Mouse (Mus musculus) MEL (cell line): ENCODE data around the gene Ccdc106. TPM values are rescaled to one million over a fixed set of nuclear protein-coding genes. Genes with fewer than 3 reads are reported as not detected.
A peak's percentile ranks its signal among the peaks of the same experiment; 100 is the strongest.

Experiments used
- DNase-seq: peaks from one replicate; pipeline ENCODE4 v3.0.0; 2011; ENCODE audit warnings: low read depth, low spot score
- H3K27ac ChIP-seq: 2 replicates; pipeline ENCODE4 v1.5.1; 2012; ENCODE audit warnings: low read depth, mild to moderate bottlenecking, control low read depth, low read length, moderate library complexity; ENCODE audit not compliant: control insufficient read depth
- H3K27me3 ChIP-seq, 2 experiments: fragments of 150-350 bp in 1 of 2; sonication (generic) in 1 of 2; 2 replicates each; pipeline ENCODE4 v1.6.1; 2012; ENCODE audit warnings: low read length in 2 of 2, mild to moderate bottlenecking in 2 of 2, improper control_type of control experiment in 1 of 2, moderate library complexity in 1 of 2; ENCODE audit not compliant: insufficient read depth in 2 of 2, control insufficient read depth in 1 of 2
- H3K36me3 ChIP-seq, 2 experiments: 2 replicates each; pipeline ENCODE4 v1.6.1; 2012 to 2014; ENCODE audit warnings: low read length in 2 of 2, improper control_type of control experiment in 1 of 2, inconsistent platforms in 1 of 2, mild to moderate bottlenecking in 1 of 2; ENCODE audit not compliant: insufficient read depth in 2 of 2, control insufficient read depth in 1 of 2
- H3K4me1 ChIP-seq, 2 experiments: fragments of 150-350 bp in 1 of 2; sonication (generic) in 1 of 2; 2 replicates each; pipeline ENCODE4 v1.6.1; 2012; ENCODE audit warnings: low read length in 2 of 2, improper control_type of control experiment in 1 of 2, mild to moderate bottlenecking in 1 of 2; ENCODE audit not compliant: insufficient read depth in 2 of 2, control insufficient read depth in 1 of 2
- H3K4me3 ChIP-seq, 2 experiments: fragments of 150-350 bp in 1 of 2; sonication (generic) in 1 of 2; 2 replicates each; pipeline ENCODE4 v1.5.1; 2012; ENCODE audit warnings: low read depth in 2 of 2, low read length in 2 of 2, mild to moderate bottlenecking in 2 of 2, moderate library complexity in 2 of 2, control low read depth in 1 of 2, improper control_type of control experiment in 1 of 2; ENCODE audit not compliant: control insufficient read depth in 1 of 2, insufficient read depth in 1 of 2
- H3K79me2 ChIP-seq: 2 replicates; pipeline ENCODE4 v1.6.1; 2012; ENCODE audit warnings: mild to moderate bottlenecking, low read length, moderate library complexity; ENCODE audit not compliant: control insufficient read depth, poor library complexity, insufficient read depth
- H3K9ac ChIP-seq: 2 replicates; pipeline ENCODE4 v1.6.1; 2012; ENCODE audit warnings: low read depth, mild to moderate bottlenecking, control low read depth, low read length, moderate library complexity; ENCODE audit not compliant: control insufficient read depth, poor library complexity, severe bottlenecking
- H3K9me3 ChIP-seq: fragments of 150-350 bp; sonication (generic); replicated peaks from 2 replicates; pipeline ENCODE4 v1.6.1; 2012; ENCODE audit warnings: mild to moderate bottlenecking, low read length, improper control_type of control experiment, moderate library complexity; ENCODE audit not compliant: insufficient read depth
- BHLHE40 ChIP-seq: IDR thresholded peaks from 2 replicates; pipeline ENCODE4 v1.6.1; 2012; ENCODE audit warnings: low read depth, mild to moderate bottlenecking, inconsistent platforms, low read length, improper control_type of control experiment, borderline replicate concordance
- CHD1 ChIP-seq: IDR thresholded peaks from 2 replicates; pipeline ENCODE4 v1.6.1; 2012; ENCODE audit warnings: low read depth, mild to moderate bottlenecking, inconsistent platforms, low read length, improper control_type of control experiment
- E2F4 ChIP-seq: IDR thresholded peaks from 2 replicates; pipeline ENCODE4 v1.6.1; 2011; ENCODE audit warnings: low read depth, low read length, improper control_type of control experiment, borderline replicate concordance
- ELF1 ChIP-seq: IDR thresholded peaks from 2 replicates; pipeline ENCODE4 v1.6.1; 2014; ENCODE audit warnings: low read depth, mild to moderate bottlenecking, inconsistent platforms, low read length, improper control_type of control experiment, moderate library complexity
- EP300 ChIP-seq, 2 experiments: IDR thresholded peaks; 2 replicates each; pipeline ENCODE4 v1.6.1; 2011; ENCODE audit warnings: improper control_type of control experiment in 2 of 2, low read length in 2 of 2, low read depth in 1 of 2, mild to moderate bottlenecking in 1 of 2
- ETS1 ChIP-seq: IDR thresholded peaks from 2 replicates; pipeline ENCODE4 v1.6.1; 2012; ENCODE audit warnings: low read depth, mild to moderate bottlenecking, inconsistent platforms, low read length, improper control_type of control experiment, moderate library complexity
- GATA1 ChIP-seq: IDR thresholded peaks from 2 replicates; pipeline ENCODE4 v1.6.1; 2011; ENCODE audit warnings: low read depth, low read length, improper control_type of control experiment
- HCFC1 ChIP-seq: IDR thresholded peaks from 2 replicates; pipeline ENCODE4 v1.6.1; 2012; ENCODE audit warnings: low read depth, mild to moderate bottlenecking, inconsistent platforms, low read length, improper control_type of control experiment, moderate library complexity
- JUND ChIP-seq: IDR thresholded peaks from 2 replicates; pipeline ENCODE4 v1.6.1; 2011; ENCODE audit warnings: low read depth, mild to moderate bottlenecking, improper control_type of control experiment, low read length
- KAT2A ChIP-seq: conservative IDR thresholded peaks from 2 replicates; pipeline ENCODE4 v1.6.1; 2012; ENCODE audit warnings: low read depth, low read length, improper control_type of control experiment, inconsistent platforms
- MAFK ChIP-seq: IDR thresholded peaks from 2 replicates; pipeline ENCODE4 v1.6.1; 2011; ENCODE audit warnings: low read depth, mild to moderate bottlenecking, low read length, improper control_type of control experiment, borderline replicate concordance
- MAX ChIP-seq: IDR thresholded peaks from 2 replicates; pipeline ENCODE4 v1.6.1; 2011; ENCODE audit warnings: low read length, improper control_type of control experiment
- MAZ ChIP-seq: IDR thresholded peaks from 2 replicates; pipeline ENCODE4 v1.6.1; 2012; ENCODE audit warnings: low read depth, mild to moderate bottlenecking, inconsistent platforms, low read length, improper control_type of control experiment
- MXI1 ChIP-seq: IDR thresholded peaks from 2 replicates; pipeline ENCODE4 v1.6.1; 2011; ENCODE audit warnings: mild to moderate bottlenecking, low read depth, low read length, improper control_type of control experiment
- MYC ChIP-seq: IDR thresholded peaks from 2 replicates; pipeline ENCODE4 v1.6.1; 2011; ENCODE audit warnings: low read depth, mild to moderate bottlenecking, low read length, improper control_type of control experiment, moderate library complexity
- NELFE ChIP-seq: IDR thresholded peaks from 2 replicates; pipeline ENCODE4 v1.6.1; 2011; ENCODE audit warnings: low read depth, low read length, improper control_type of control experiment
- NRF1 ChIP-seq: IDR thresholded peaks from 2 replicates; pipeline ENCODE4 v1.6.1; 2014; ENCODE audit warnings: low read depth, mild to moderate bottlenecking, inconsistent platforms, low read length, improper control_type of control experiment, moderate library complexity; ENCODE audit not compliant: poor library complexity, insufficient read depth, severe bottlenecking
- POLR2A ChIP-seq, 2 experiments: IDR thresholded peaks; 2 replicates each; pipeline ENCODE4 v1.6.1; 2011 to 2012; ENCODE audit warnings: low read length in 2 of 2, mild to moderate bottlenecking in 2 of 2, control low read depth in 1 of 2, improper control_type of control experiment in 1 of 2, low read depth in 1 of 2, moderate library complexity in 1 of 2; ENCODE audit not compliant: control insufficient read depth in 1 of 2, insufficient read depth in 1 of 2, poor library complexity in 1 of 2
- POLR2AphosphoS5 ChIP-seq: IDR thresholded peaks from 2 replicates; pipeline ENCODE4 v1.6.1; 2012; ENCODE audit warnings: low read depth, borderline replicate concordance, mild to moderate bottlenecking, inconsistent platforms, low read length, moderate library complexity, mixed read lengths
- RCOR1 ChIP-seq: IDR thresholded peaks from 2 replicates; pipeline ENCODE4 v1.6.1; 2012; ENCODE audit warnings: low read depth, mild to moderate bottlenecking, inconsistent platforms, low read length, improper control_type of control experiment
- SIN3A ChIP-seq: IDR thresholded peaks from 2 replicates; pipeline ENCODE4 v1.6.1; 2012; ENCODE audit warnings: low read length, improper control_type of control experiment, inconsistent platforms
- TBP ChIP-seq: IDR thresholded peaks from 2 replicates; pipeline ENCODE4 v1.8.0; 2011; ENCODE audit warnings: low read depth, low read length, improper control_type of control experiment
- TCF12 ChIP-seq: IDR thresholded peaks from 2 replicates; pipeline ENCODE4 v1.6.1; 2014; ENCODE audit warnings: low read depth, mild to moderate bottlenecking, inconsistent platforms, low read length, improper control_type of control experiment, moderate library complexity
- USF1 ChIP-seq: IDR thresholded peaks from 2 replicates; pipeline ENCODE4 v1.6.1; 2014; ENCODE audit warnings: low read depth, mild to moderate bottlenecking, inconsistent platforms, low read length, improper control_type of control experiment, moderate library complexity
- USF2 ChIP-seq, 2 experiments: IDR thresholded peaks; 2 replicates each; pipeline ENCODE4 v1.6.1; 2011 to 2012; ENCODE audit warnings: improper control_type of control experiment in 2 of 2, low read length in 2 of 2, borderline replicate concordance in 1 of 2, inconsistent platforms in 1 of 2, low read depth in 1 of 2, mild to moderate bottlenecking in 1 of 2; ENCODE audit not compliant: insufficient read depth in 1 of 2
- ZKSCAN1 ChIP-seq: IDR thresholded peaks from 2 replicates; pipeline ENCODE4 v1.6.1; 2012; ENCODE audit warnings: low read depth, mild to moderate bottlenecking, inconsistent platforms, low read length, improper control_type of control experiment, moderate library complexity
- polyA plus RNA-seq, 2 experiments: library from polyadenylated mRNA; stranded (reverse) in 1 of 2; unstranded in 1 of 2; fragments of >175 nt in 1 of 2; fragments of >200 nt in 1 of 2; gene quantifications; 2 replicates each; pipeline versions ENCODE4 v1.2.1 to v1.2.4; 2012; ENCODE audit warnings: low replicate concordance in 2 of 2, low read depth in 1 of 2; ENCODE audit not compliant: insufficient read length in 2 of 2, insufficient read depth in 1 of 2, missing spikeins in 1 of 2
- total RNA-seq: library from RNA; depleted of rRNA; stranded (reverse); fragments of 300-350 nt; gene quantifications from 2 replicates; pipeline ENCODE4 v1.2.3, GENCODE M21; 2012

The Ccdc106 gene
- total and polyA plus RNA-seq, 3 experiments, result 0.50 to 0.82 TPM; not detected in 1

DNA sequence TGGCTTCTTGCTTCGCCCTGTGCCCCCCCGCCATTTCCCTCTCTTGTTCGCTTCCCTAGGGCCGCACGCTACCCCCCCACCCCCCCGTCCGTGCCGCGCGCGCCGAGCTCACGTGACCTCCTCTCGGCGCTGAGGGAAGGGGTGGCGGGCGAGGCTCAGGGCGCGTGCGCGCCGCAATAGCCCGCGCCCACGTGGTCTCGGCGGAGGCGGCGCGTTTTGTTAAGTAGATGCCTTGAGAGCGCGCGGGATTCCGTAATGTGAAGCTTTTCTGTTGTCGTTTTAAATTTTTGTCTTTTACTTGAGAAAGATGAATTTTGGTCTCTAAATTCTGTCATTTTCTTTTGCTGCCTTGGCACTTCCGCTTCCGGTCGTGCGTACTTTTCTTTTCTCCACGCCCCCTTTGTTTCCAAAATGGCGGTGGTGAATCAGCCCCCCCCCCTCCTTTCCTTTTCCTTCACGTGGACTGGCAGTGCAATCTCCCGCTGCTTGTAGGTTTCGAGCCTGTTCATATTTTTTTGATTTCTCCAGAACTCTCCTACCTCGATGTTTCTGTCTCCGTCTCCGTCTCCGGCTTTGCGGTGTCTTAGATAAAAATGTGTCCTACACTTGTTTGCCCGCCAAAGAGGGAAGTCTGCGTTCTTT, 42.1 kb downstream of the Ccdc106 start:
- DNase-seq, result peak; percentile 91
- Histone ChIP-seq H3K36me3 (peaks cover 10 to 30% of the 10 kb centered on the region in 2 experiments), H3K9me3 (no peaks in the 10 kb centered on the region), H3K79me2 (peaks cover 55% of the 10 kb centered on the region), H3K4me1 (peaks cover 2 to 22% of the 10 kb centered on the region in 2 experiments), H3K4me3 (peak overlapping the region; percentile 89 to 93), H3K27ac (peak overlapping the region; percentile 94), H3K9ac (peak overlapping the region; percentile 95), H3K27me3 (no peaks in the 10 kb centered on the region)
- TF ChIP-seq MYC (peak; percentile 99), ELF1 (peak; percentile 94), KAT2A (peak; percentile 42; the same call in 1 of the 2 replicates), EP300 (IDR thresholded peaks at IDR 0.05; ENCODE audit: low read depth in 1 of 2, low read length in 2 of 2) (peak in 1 of 2 experiments; percentile 20; a peak in 1 of 4 replicates), BHLHE40 (peak; percentile 53; the same call in 1 of the 2 replicates), POLR2A (IDR thresholded peaks at IDR 0.05; ENCODE audit: control insufficient read depth in 1 of 2, insufficient read depth in 1 of 2, low read depth in 1 of 2, low read length in 2 of 2, poor library complexity in 1 of 2) (peak in 1 of 2 experiments; percentile 50; a peak in 1 of 4 replicates), E2F4 (peak; percentile 87; the same call in 1 of the 2 replicates), HCFC1 (peak; percentile 80), USF1 (peak; percentile 93), NRF1 (peak; percentile 78), MAZ (peak; percentile 89), MAFK (no peak), TCF12 (peak; percentile 50; the same call in 1 of the 2 replicates), ETS1 (peak; percentile 45), USF2 (IDR thresholded peaks at IDR 0.05; ENCODE audit: borderline replicate concordance in 1 of 2, insufficient read depth in 1 of 2, low read depth in 1 of 2, low read length in 2 of 2) (peak in 1 of 2 experiments; percentile 68; a peak in 1 of 4 replicates), ZKSCAN1 (no peak), SIN3A (peak; percentile 84), RCOR1 (no peak), MXI1 (peak; percentile 96), MAX (peak; percentile 95), GATA1 (no peak), CHD1 (no peak), POLR2AphosphoS5 (no peak), NELFE (peak; percentile 28), TBP (peak; percentile 75), JUND (no peak)
